Mouse (Mus musculus): ENCODE results near the gene Ccdc92. TPM values are rescaled to one million over a fixed set of nuclear protein-coding genes. Genes with fewer than 3 reads are reported as not detected.
A peak's percentile ranks its signal among the peaks of the same experiment; 100 is the strongest.

The Ccdc92 gene
- polyA plus RNA-seq, 1 experiment from 2014 or later, result 26.1 TPM

GRCm38 (mm10) chr5:124879801-124880200 is 17.6 kb upstream of the Ccdc92 start:
- no peaks in the 10 kb centered on the region for H3K9me3 ChIP-seq (replicated peaks)
- no peak overlapping the region for H3K27ac ChIP-seq
- 91% methylated on average over 6 of the region's 6 CpGs for WGBS
- ATAC-seq (ENCODE audit: low FRiP score), result no peak
- H3K27me3 ChIP-seq, result no peaks in the 10 kb centered on the region
- peaks cover 32% of the 10 kb centered on the region for H3K36me3 ChIP-seq
- no peak overlapping the region for H3K4me2 ChIP-seq (replicated peaks)
- H3K9ac ChIP-seq, result no peak overlapping the region
- no peaks in the 10 kb centered on the region for H3K4me1 ChIP-seq
- H3K4me3 ChIP-seq, result no peak overlapping the region

GRCm38 (mm10) chr5:124879251-124879650 is 17.0 kb upstream of the Ccdc92 start:
- Histone ChIP-seq H3K9me3 (replicated peaks) (no peaks in the 10 kb centered on the region), H3K4me3 (no peak overlapping the region), H3K4me2 (replicated peaks) (no peak overlapping the region), H3K36me3 (peaks cover 30% of the 10 kb centered on the region), H3K4me1 (no peaks in the 10 kb centered on the region), H3K9ac (no peak overlapping the region), H3K27ac (no peak overlapping the region), H3K27me3 (no peaks in the 10 kb centered on the region)
- no peak for ATAC-seq (ENCODE audit: low FRiP score)
- 89% methylated on average over 4 of the region's 4 CpGs for WGBS

GRCm38 (mm10) chr5:124873890-124874601 is 11.8 kb upstream of the Ccdc92 start:
- 90% methylated on average over 6 of the region's 6 CpGs for WGBS
- H3K4me1 ChIP-seq, result peaks cover 9% of the 10 kb centered on the region; the same call in 1 of the 2 replicates
- no peaks in the 10 kb centered on the region for H3K9me3 ChIP-seq (replicated peaks)
- H3K27ac ChIP-seq, result no peak overlapping the region
- ATAC-seq (ENCODE audit: low FRiP score), result no peak
- no peak overlapping the region for H3K9ac ChIP-seq
- H3K27me3 ChIP-seq, result no peaks in the 10 kb centered on the region
- no peak overlapping the region for H3K4me3 ChIP-seq
- H3K4me2 ChIP-seq (replicated peaks), result no peak overlapping the region
- H3K36me3 ChIP-seq, result peaks cover 28% of the 10 kb centered on the region

- ATAC-seq (ENCODE audit: low FRiP score), result no peak
- Histone ChIP-seq H3K4me1 (peaks cover 9% of the 10 kb centered on the region; the same call in 1 of the 2 replicates), H3K27ac (no peak overlapping the region), H3K4me3 (no peak overlapping the region), H3K27me3 (no peaks in the 10 kb centered on the region), H3K9ac (no peak overlapping the region), H3K36me3 (peaks cover 26% of the 10 kb centered on the region), H3K4me2 (replicated peaks) (no peak overlapping the region), H3K9me3 (replicated peaks) (no peaks in the 10 kb centered on the region)
- 84% methylated on average over 3 of the region's 3 CpGs for WGBS
Measured at GRCm38 (mm10) chr5:124873096-124873495, 10.9 kb upstream of the Ccdc92 start.

GRCm38 (mm10) chr5:124872033-124872432 is 9.8 kb upstream of the Ccdc92 start:
- peaks cover 15% of the 10 kb centered on the region; the same call in 1 of the 2 replicates for H3K4me1 ChIP-seq
- H3K9me3 ChIP-seq (replicated peaks), result no peaks in the 10 kb centered on the region
- H3K27ac ChIP-seq, result no peak overlapping the region
- 70% methylated on average over 2 of the region's 2 CpGs for WGBS
- H3K36me3 ChIP-seq, result peaks cover 36% of the 10 kb centered on the region
- no peaks in the 10 kb centered on the region for H3K27me3 ChIP-seq
- H3K9ac ChIP-seq, result no peak overlapping the region
- ATAC-seq (ENCODE audit: low FRiP score), result no peak
- no peak overlapping the region for H3K4me3 ChIP-seq
- no peak overlapping the region for H3K4me2 ChIP-seq (replicated peaks)

DNA sequence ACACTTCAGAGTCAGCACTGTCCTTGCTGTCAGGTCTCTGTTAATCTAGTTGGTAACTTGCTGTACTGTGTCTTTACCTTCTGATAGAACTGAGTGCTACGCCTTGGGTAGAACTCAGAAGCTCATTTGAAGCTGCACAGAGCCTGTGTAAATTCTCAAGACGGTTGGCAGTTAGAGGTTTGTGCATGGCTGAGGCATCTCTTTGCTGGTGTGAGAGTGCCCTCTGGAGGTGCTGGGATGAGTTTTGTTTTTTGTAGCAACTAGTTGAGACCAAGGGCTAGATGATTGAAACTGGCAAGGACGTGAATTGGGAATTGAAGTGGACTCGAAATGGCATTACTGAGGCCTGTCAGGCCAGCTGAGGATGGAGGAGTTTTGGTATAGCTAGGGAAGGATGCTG is 6.8 kb upstream of the Ccdc92 start:
- Histone ChIP-seq H3K27ac (0 out of 2 replicates have a peak overlapping the region, but pooled peaks have one; percentile 36), H3K4me1 (peaks cover 27% of the 10 kb centered on the region), H3K4me3 (no peak overlapping the region), H3K9ac (no peak overlapping the region), H3K9me3 (replicated peaks) (no peaks in the 10 kb centered on the region), H3K36me3 (peaks cover 26% of the 10 kb centered on the region), H3K4me2 (replicated peaks) (no peak overlapping the region), H3K27me3 (no peaks in the 10 kb centered on the region)
- WGBS, result 49% methylated on average over 4 of the region's 4 CpGs
- no peak for ATAC-seq (ENCODE audit: low FRiP score)

GRCm38 (mm10) chr5:124862871-124863741 is 882 bp upstream of the Ccdc92 start:
- Histone ChIP-seq H3K27me3 (peaks cover 19% of the 10 kb centered on the region), H3K9ac (peak overlapping the region; percentile 98), H3K4me2 (replicated peaks) (peak overlapping the region; percentile 74), H3K36me3 (0 out of 2 replicates have a peak, but pooled peaks cover 16% of the 10 kb centered on the region), H3K9me3 (replicated peaks) (no peaks in the 10 kb centered on the region), H3K4me1 (peaks cover 39% of the 10 kb centered on the region), H3K4me3 (peak overlapping the region; percentile 97), H3K27ac (peak overlapping the region; percentile 96)
- under 1% methylated on average over 82 of the region's 88 CpGs for WGBS
- no peak; the same call in 1 of the 2 replicates for ATAC-seq (ENCODE audit: low FRiP score)

- Histone ChIP-seq H3K4me1 (peaks cover 34% of the 10 kb centered on the region), H3K27me3 (peaks cover 19% of the 10 kb centered on the region), H3K36me3 (0 out of 2 replicates have a peak, but pooled peaks cover 3% of the 10 kb centered on the region), H3K9ac (peak overlapping the region; percentile 94), H3K4me2 (replicated peaks) (peak overlapping the region; percentile 97), H3K9me3 (replicated peaks) (no peaks in the 10 kb centered on the region), H3K27ac (peak overlapping the region; percentile 97), H3K4me3 (peak overlapping the region; percentile 97)
- peak; percentile 17; the same call in 1 of the 2 replicates for ATAC-seq (ENCODE audit: low FRiP score)
- under 1% methylated on average over 32 of the region's 33 CpGs for WGBS
Measured at GRCm38 (mm10) chr5:124861463-124861862, 761 bp downstream of the Ccdc92 start.

DNA sequence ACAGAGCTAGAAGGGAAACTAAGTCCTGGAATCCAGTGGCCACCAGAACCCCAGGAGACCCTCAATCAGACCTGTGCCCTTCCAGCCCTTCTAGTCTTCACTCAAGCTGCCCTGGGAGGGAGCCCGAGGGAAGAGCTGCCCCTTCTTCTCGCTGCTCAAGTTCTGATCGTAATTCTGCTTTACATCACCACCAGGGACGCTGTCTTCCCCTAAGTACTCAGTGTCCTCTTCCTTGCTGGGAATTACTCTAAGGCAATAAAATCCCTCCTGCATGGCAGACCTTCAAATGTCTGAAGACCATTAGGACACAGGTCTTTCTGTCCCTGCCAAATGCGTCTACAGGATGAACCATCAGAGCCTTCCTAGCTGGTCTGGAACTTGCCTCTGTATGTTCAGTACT is 2.2 kb downstream of the Ccdc92 start:
- no peak overlapping the region for H3K9ac ChIP-seq
- no peak overlapping the region for H3K27ac ChIP-seq
- H3K4me1 ChIP-seq, result peaks cover 30% of the 10 kb centered on the region
- H3K4me2 ChIP-seq (replicated peaks), result peak overlapping the region; percentile 19
- no peaks in the 10 kb centered on the region for H3K9me3 ChIP-seq (replicated peaks)
- ATAC-seq (ENCODE audit: low FRiP score), result no peak
- no peaks in the 10 kb centered on the region for H3K36me3 ChIP-seq
- H3K27me3 ChIP-seq, result peaks cover 19% of the 10 kb centered on the region
- H3K4me3 ChIP-seq, result no peak overlapping the region
- 8% methylated on average over 5 of the region's 5 CpGs for WGBS

DNA sequence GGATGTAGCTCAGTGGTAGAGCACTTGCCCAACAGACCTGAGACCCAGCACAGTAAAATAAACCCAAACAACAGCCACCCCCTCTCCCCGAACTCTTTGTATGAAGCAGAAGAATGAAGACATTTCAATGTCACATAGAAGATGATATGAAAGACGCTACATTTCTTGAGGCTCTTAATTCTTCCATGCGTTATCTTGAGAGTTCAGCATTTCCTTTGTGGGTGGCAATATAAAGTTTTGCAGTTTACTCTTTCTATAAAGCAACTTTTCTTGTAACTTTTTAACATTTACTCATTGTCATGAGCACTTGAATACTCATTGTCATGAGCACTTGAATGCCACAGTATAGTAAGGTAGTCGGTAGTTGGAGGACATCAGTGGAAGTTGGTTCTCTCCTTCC is 8.0 kb downstream of the Ccdc92 start:
- 92% methylated on average over 4 of the region's 4 CpGs for WGBS
- no peak overlapping the region for H3K4me3 ChIP-seq
- no peak overlapping the region for H3K4me2 ChIP-seq (replicated peaks)
- no peak for ATAC-seq (ENCODE audit: low FRiP score)
- H3K4me1 ChIP-seq, result peaks cover 6% of the 10 kb centered on the region
- no peaks in the 10 kb centered on the region for H3K36me3 ChIP-seq
- no peak overlapping the region for H3K27ac ChIP-seq
- H3K9me3 ChIP-seq (replicated peaks), result no peaks in the 10 kb centered on the region
- peaks cover 3% of the 10 kb centered on the region; the same call in 1 of the 2 replicates for H3K27me3 ChIP-seq
- H3K9ac ChIP-seq, result no peak overlapping the region

- Histone ChIP-seq H3K9me3 (replicated peaks) (no peaks in the 10 kb centered on the region), H3K4me3 (no peak overlapping the region), H3K4me1 (peaks cover 6% of the 10 kb centered on the region), H3K27ac (no peak overlapping the region), H3K4me2 (replicated peaks) (no peak overlapping the region), H3K36me3 (no peaks in the 10 kb centered on the region), H3K27me3 (no peaks in the 10 kb centered on the region), H3K9ac (no peak overlapping the region)
- ATAC-seq (ENCODE audit: low FRiP score), result no peak
- 84% methylated on average over 2 of the region's 2 CpGs for WGBS
Measured at GRCm38 (mm10) chr5:124853079-124853478, 9.1 kb downstream of the Ccdc92 start.

GRCm38 (mm10) chr5:124852294-124852693 is 9.9 kb downstream of the Ccdc92 start:
- Histone ChIP-seq H3K4me3 (no peak overlapping the region), H3K4me1 (peaks cover 6% of the 10 kb centered on the region), H3K27ac (no peak overlapping the region), H3K4me2 (replicated peaks) (no peak overlapping the region), H3K9me3 (replicated peaks) (no peaks in the 10 kb centered on the region), H3K9ac (no peak overlapping the region), H3K27me3 (no peaks in the 10 kb centered on the region), H3K36me3 (no peaks in the 10 kb centered on the region)
- 33% methylated on average over 2 of the region's 2 CpGs for WGBS
- ATAC-seq (ENCODE audit: low FRiP score), result no peak

All from hindbrain, embryonic 12.5 days (tissue).